Mouse (Mus musculus): ENCODE measurements around the gene Zc3h12a. TPM values are rescaled to one million over a fixed set of nuclear protein-coding genes. Genes with fewer than 3 reads are reported as not detected.

The Zc3h12a gene
- polyA plus RNA-seq, 1 experiment from 2014 or later, result 0.09 TPM

DNA sequence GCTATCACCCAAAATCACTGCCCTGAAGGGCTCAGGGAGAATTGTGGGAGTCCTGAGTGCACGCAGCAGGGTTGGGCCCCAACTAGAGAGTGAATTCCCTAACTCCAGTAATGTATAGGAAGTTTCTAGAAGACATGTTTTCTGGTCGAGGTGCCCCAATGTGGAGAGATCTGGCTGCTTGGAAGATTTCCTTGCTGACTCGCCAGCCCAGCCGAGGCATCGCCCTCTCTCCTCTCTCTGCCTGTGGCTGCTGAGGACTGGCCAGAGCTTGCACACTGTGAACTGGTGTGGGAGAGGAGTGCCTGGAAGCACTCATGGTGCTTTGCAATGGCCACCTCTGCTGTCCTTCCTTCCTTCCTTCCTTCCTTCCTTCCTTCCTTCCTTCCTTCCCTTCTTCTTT, 7.0 kb upstream of the Zc3h12a start:
- DNase-seq (ENCODE audit: low spot score) (no peak), ATAC-seq (ENCODE audit: low FRiP score) (no peak)
- Histone ChIP-seq H3K27ac (no peak overlapping the region), H3K4me1 (replicated peaks; ENCODE audit: control insufficient read depth, insufficient read depth, low read length) (no peaks in the 10 kb centered on the region), H3K9me3 (ENCODE audit: control insufficient read depth, low read length) (no peaks in the 10 kb centered on the region), H3K9ac (no peak overlapping the region), H3K4me3 (replicated peaks; ENCODE audit: low read length) (no peak overlapping the region), H3K27me3 (ENCODE audit: control insufficient read depth, insufficient read depth, low read length) (no peaks in the 10 kb centered on the region), H3K4me2 (replicated peaks) (no peak overlapping the region), H3K36me3 (replicated peaks; ENCODE audit: control insufficient read depth, insufficient read depth) (no peaks in the 10 kb centered on the region)
- 85% methylated on average over 5 of the region's 5 CpGs for WGBS

DNA sequence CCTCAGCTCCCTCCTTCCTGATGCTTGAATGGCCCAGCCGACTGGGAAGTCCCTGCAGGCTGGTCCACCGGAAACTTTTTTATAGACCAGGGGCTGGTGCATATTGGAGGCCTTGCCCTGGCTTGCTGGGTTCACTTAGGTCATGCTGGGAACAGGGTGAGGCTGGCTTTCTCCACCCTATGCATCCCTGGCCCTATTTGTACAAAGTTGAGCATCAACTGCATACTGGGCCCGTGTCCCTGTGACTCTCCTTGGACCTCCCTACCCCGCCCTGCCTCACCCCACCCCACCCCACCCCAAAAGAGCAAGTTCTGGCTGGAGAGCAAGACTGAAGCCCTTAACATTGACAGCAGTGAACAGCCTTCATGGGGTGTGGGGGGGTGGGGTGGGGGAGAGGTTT, 6.6 kb upstream of the Zc3h12a start:
- Histone ChIP-seq H3K27ac (no peak overlapping the region), H3K36me3 (replicated peaks; ENCODE audit: control insufficient read depth, insufficient read depth) (no peaks in the 10 kb centered on the region), H3K27me3 (ENCODE audit: control insufficient read depth, insufficient read depth, low read length) (no peaks in the 10 kb centered on the region; the same call in 1 of the 2 replicates), H3K4me3 (replicated peaks; ENCODE audit: low read length) (no peak overlapping the region), H3K9ac (no peak overlapping the region), H3K9me3 (ENCODE audit: control insufficient read depth, low read length) (no peaks in the 10 kb centered on the region), H3K4me2 (replicated peaks) (no peak overlapping the region), H3K4me1 (replicated peaks; ENCODE audit: control insufficient read depth, insufficient read depth, low read length) (no peaks in the 10 kb centered on the region)
- DNase-seq (ENCODE audit: low spot score) (no peak), ATAC-seq (ENCODE audit: low FRiP score) (no peak)
- 87% methylated on average over 4 of the region's 4 CpGs for WGBS

DNA sequence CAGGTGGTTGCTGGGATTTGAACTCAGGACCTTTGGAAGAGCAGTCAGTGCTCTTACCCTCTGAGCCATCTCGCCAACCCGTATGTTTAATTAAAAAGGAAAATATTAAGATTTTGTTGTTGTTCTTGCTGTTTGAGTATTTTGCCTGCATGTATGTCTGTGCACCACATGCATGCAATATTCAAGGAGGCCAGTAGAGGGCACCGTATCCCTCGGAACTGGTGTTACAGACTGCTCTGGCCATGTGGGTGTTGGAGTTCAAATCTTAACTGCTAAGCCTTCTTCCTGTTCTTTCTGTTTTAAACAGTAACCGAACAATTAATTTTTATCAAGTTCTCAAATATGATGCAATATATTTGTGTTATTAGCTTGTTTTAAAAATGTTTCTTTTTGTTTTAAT, 4.8 kb upstream of the Zc3h12a start:
- 22% methylated on average over 5 of the region's 5 CpGs for WGBS
- H3K4me1 ChIP-seq (replicated peaks; ENCODE audit: control insufficient read depth, insufficient read depth, low read length), result no peaks in the 10 kb centered on the region

GRCm38 (mm10) chr4:125131493-125131892, 3.9 kb upstream of the Zc3h12a start:
- Histone ChIP-seq H3K36me3 (replicated peaks; ENCODE audit: control insufficient read depth, insufficient read depth) (no peaks in the 10 kb centered on the region), H3K4me3 (replicated peaks; ENCODE audit: low read length) (no peak overlapping the region), H3K9ac (no peak overlapping the region), H3K27ac (no peak overlapping the region), H3K27me3 (ENCODE audit: control insufficient read depth, insufficient read depth, low read length) (peaks cover 22% of the 10 kb centered on the region), H3K4me1 (replicated peaks; ENCODE audit: control insufficient read depth, insufficient read depth, low read length) (peaks cover 8% of the 10 kb centered on the region; the same call in 1 of the 2 replicates), H3K9me3 (ENCODE audit: control insufficient read depth, low read length) (no peaks in the 10 kb centered on the region), H3K4me2 (replicated peaks) (no peak overlapping the region)
- DNase-seq (ENCODE audit: low spot score) (no peak), ATAC-seq (ENCODE audit: low FRiP score) (no peak)
- WGBS, result 76% methylated on average over 4 of the region's 4 CpGs

More for the DNA sequence above, 4.8 kb upstream of the Zc3h12a start:
- no peaks in the 10 kb centered on the region for H3K36me3 ChIP-seq (replicated peaks; ENCODE audit: control insufficient read depth, insufficient read depth)
- peaks cover 13% of the 10 kb centered on the region for H3K27me3 ChIP-seq (ENCODE audit: control insufficient read depth, insufficient read depth, low read length)
- H3K9me3 ChIP-seq (ENCODE audit: control insufficient read depth, low read length), result no peaks in the 10 kb centered on the region
- no peak overlapping the region for H3K4me3 ChIP-seq (replicated peaks; ENCODE audit: low read length)
- H3K4me2 ChIP-seq (replicated peaks), result no peak overlapping the region
- DNase-seq (ENCODE audit: low spot score) (peak; percentile 78), ATAC-seq (ENCODE audit: low FRiP score) (no peak)
- no peak overlapping the region for H3K27ac ChIP-seq
- no peak overlapping the region for H3K9ac ChIP-seq

GRCm38 (mm10) chr4:125126761-125127160, 879 bp downstream of the Zc3h12a start:
- H3K9ac ChIP-seq, result no peak overlapping the region
- H3K9me3 ChIP-seq (ENCODE audit: control insufficient read depth, low read length), result no peaks in the 10 kb centered on the region
- no peak overlapping the region for H3K27ac ChIP-seq
- peak overlapping the region; percentile 86 for H3K4me2 ChIP-seq (replicated peaks)
- H3K4me1 ChIP-seq (replicated peaks; ENCODE audit: control insufficient read depth, insufficient read depth, low read length), result peaks cover 8% of the 10 kb centered on the region; the same call in 1 of the 2 replicates
- no peaks in the 10 kb centered on the region for H3K36me3 ChIP-seq (replicated peaks; ENCODE audit: control insufficient read depth, insufficient read depth)
- H3K4me3 ChIP-seq (replicated peaks; ENCODE audit: low read length), result peak overlapping the region; percentile 54; the same call in 1 of the 2 replicates
- ATAC-seq (ENCODE audit: low FRiP score) (no peak), DNase-seq (ENCODE audit: low spot score) (no peak)
- 83% methylated on average over 7 of the region's 7 CpGs for WGBS
- peaks cover 26% of the 10 kb centered on the region for H3K27me3 ChIP-seq (ENCODE audit: control insufficient read depth, insufficient read depth, low read length)

- 92% methylated on average over 3 of the region's 3 CpGs for WGBS
Measured at GRCm38 (mm10) chr4:125126186-125126585, 1.5 kb downstream of the Zc3h12a start.

GRCm38 (mm10) chr4:125125361-125125921, 2.2 kb downstream of the Zc3h12a start:
- ATAC-seq (ENCODE audit: low FRiP score), result no peak
- WGBS, result 62% methylated on average over 7 of the region's 7 CpGs

More at GRCm38 (mm10) chr4:125126186-125126585, 1.5 kb downstream of the Zc3h12a start:
- H3K27me3 ChIP-seq (ENCODE audit: control insufficient read depth, insufficient read depth, low read length), result peaks cover 26% of the 10 kb centered on the region
- ATAC-seq (ENCODE audit: low FRiP score) (no peak), DNase-seq (ENCODE audit: low spot score) (no peak)
- no peaks in the 10 kb centered on the region for H3K36me3 ChIP-seq (replicated peaks; ENCODE audit: control insufficient read depth, insufficient read depth)
- H3K4me2 ChIP-seq (replicated peaks), result no peak overlapping the region
- no peak overlapping the region for H3K4me3 ChIP-seq (replicated peaks; ENCODE audit: low read length)
- H3K4me1 ChIP-seq (replicated peaks; ENCODE audit: control insufficient read depth, insufficient read depth, low read length), result peaks cover 8% of the 10 kb centered on the region; the same call in 1 of the 2 replicates
- no peak overlapping the region for H3K9ac ChIP-seq
- no peak overlapping the region for H3K27ac ChIP-seq
- H3K9me3 ChIP-seq (ENCODE audit: control insufficient read depth, low read length), result no peaks in the 10 kb centered on the region

GRCm38 (mm10) chr4:125124424-125125209, 3.0 kb downstream of the Zc3h12a start:
- Histone ChIP-seq H3K36me3 (replicated peaks; ENCODE audit: control insufficient read depth, insufficient read depth) (no peaks in the 10 kb centered on the region), H3K4me3 (replicated peaks; ENCODE audit: low read length) (no peak overlapping the region), H3K4me2 (replicated peaks) (no peak overlapping the region), H3K9me3 (ENCODE audit: control insufficient read depth, low read length) (no peaks in the 10 kb centered on the region), H3K27ac (no peak overlapping the region), H3K27me3 (ENCODE audit: control insufficient read depth, insufficient read depth, low read length) (peaks cover 26% of the 10 kb centered on the region), H3K4me1 (replicated peaks; ENCODE audit: control insufficient read depth, insufficient read depth, low read length) (peaks cover 8% of the 10 kb centered on the region; the same call in 1 of the 2 replicates), H3K9ac (no peak overlapping the region)
- 43% methylated on average over 7 of the region's 7 CpGs for WGBS
- DNase-seq (ENCODE audit: low spot score) (no peak), ATAC-seq (ENCODE audit: low FRiP score) (no peak)

More at GRCm38 (mm10) chr4:125125361-125125921, 2.2 kb downstream of the Zc3h12a start:
- no peaks in the 10 kb centered on the region for H3K9me3 ChIP-seq (ENCODE audit: control insufficient read depth, low read length)
- no peak overlapping the region for H3K27ac ChIP-seq
- H3K9ac ChIP-seq, result no peak overlapping the region
- H3K4me1 ChIP-seq (replicated peaks; ENCODE audit: control insufficient read depth, insufficient read depth, low read length), result peaks cover 8% of the 10 kb centered on the region; the same call in 1 of the 2 replicates
- peaks cover 26% of the 10 kb centered on the region for H3K27me3 ChIP-seq (ENCODE audit: control insufficient read depth, insufficient read depth, low read length)
- no peak overlapping the region for H3K4me3 ChIP-seq (replicated peaks; ENCODE audit: low read length)
- H3K36me3 ChIP-seq (replicated peaks; ENCODE audit: control insufficient read depth, insufficient read depth), result no peaks in the 10 kb centered on the region
- no peak overlapping the region for H3K4me2 ChIP-seq (replicated peaks)
- no peak for DNase-seq (ENCODE audit: low spot score)

DNA sequence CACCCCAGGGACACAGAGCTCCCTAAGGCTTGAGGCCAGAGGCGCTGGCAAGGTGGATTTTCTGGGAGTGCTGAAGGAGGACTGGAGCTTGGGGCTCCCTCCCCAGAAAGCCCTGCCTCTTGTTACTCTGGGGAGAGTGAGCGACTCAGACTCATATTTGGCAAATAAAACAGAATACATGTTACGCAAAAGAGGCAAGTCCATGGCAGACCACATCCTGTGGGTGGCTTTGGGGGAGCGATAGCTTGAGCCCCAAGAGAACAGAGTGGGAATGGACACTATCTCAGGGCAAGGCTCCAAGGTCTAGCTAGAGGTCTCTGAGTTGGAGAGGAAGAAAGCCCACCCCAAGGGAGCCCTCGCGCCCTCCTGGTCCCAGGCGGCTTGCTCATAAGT, 4.4 kb downstream of the Zc3h12a start:
- no peaks in the 10 kb centered on the region for H3K9me3 ChIP-seq (ENCODE audit: control insufficient read depth, low read length)
- no peaks in the 10 kb centered on the region for H3K36me3 ChIP-seq (replicated peaks; ENCODE audit: control insufficient read depth, insufficient read depth)
- no peak overlapping the region for H3K9ac ChIP-seq
- no peak overlapping the region for H3K4me2 ChIP-seq (replicated peaks)
- peaks cover 8% of the 10 kb centered on the region; the same call in 1 of the 2 replicates for H3K4me1 ChIP-seq (replicated peaks; ENCODE audit: control insufficient read depth, insufficient read depth, low read length)
- WGBS, result 77% methylated on average over 7 of the region's 7 CpGs
- no peak overlapping the region for H3K4me3 ChIP-seq (replicated peaks; ENCODE audit: low read length)
- H3K27ac ChIP-seq, result no peak overlapping the region
- no peak for DNase-seq (ENCODE audit: low spot score)
- no peak for ATAC-seq (ENCODE audit: low FRiP score)
- H3K27me3 ChIP-seq (ENCODE audit: control insufficient read depth, insufficient read depth, low read length), result peaks cover 19% of the 10 kb centered on the region
